Comparison of ENCODE assay signal across 10 mouse cellular contexts in genomic region chr14:56402311-56403071, GRCm38 (mm10). TPM values are rescaled to one million over a fixed set of nuclear protein-coding genes. Genes with fewer than 3 reads are reported as not detected.
DNase-seq lines count a peak whose midpoint lies in the region; ATAC-seq lines count a peak whose summit lies in the region.
"Had no signal": no experiment of that assay in that cellular context is flagged by ENCODE, and none has a peak within 500 bp of the region (broad histone marks: within the 10 kb centered on the region; RNA-seq: fewer than 3 reads in every experiment).

TSS of gene Rnf17 (plus strand) at chr14:56402581.

- H3K4me2 ChIP-seq in heart, embryonic 15.5 days: peak within 1 kb of the TSS; percentile 42
- H3K4me2 ChIP-seq in intestine, embryonic 16.5 days (ENCODE audit: low read depth, low read length): 0 out of 2 replicates have a peak within 1 kb of the TSS, but pooled peaks have one; percentile 25
- no peak within 1 kb of the TSS for H3K4me2 ChIP-seq in neural tube, embryonic 11.5 days (ENCODE audit: low read depth)

- H3K9ac ChIP-seq in heart, embryonic 15.5 days: no peak within 1 kb of the TSS
- H3K9ac ChIP-seq in intestine, embryonic 16.5 days (ENCODE audit: low read depth, low read length): no peak within 1 kb of the TSS
- no peak within 1 kb of the TSS for H3K9ac ChIP-seq in neural tube, embryonic 11.5 days (ENCODE audit: low read length)

- DNase-seq in heart, postnatal 36 days: no peak
- DNase-seq in brain, adult 2 months (ENCODE audit: low read depth, low spot score): peak; percentile 2
- peak; percentile 11 for DNase-seq in neural tube, embryonic 11.5 days (ENCODE audit: low spot score)
- DNase-seq in urinary bladder, postnatal 25 days (ENCODE audit: low spot score): no peak
- DNase-seq in thymus, adult 18-20 months: no peak
- DNase-seq in cerebellum, adult 9-11 months: no peak
- DNase-seq: right cerebral cortex, adult 18-20 months had no signal

- intact Hi-C loops in heart, postnatal 36 days (cut with DNase I): no loop called here

- H3K27me3 ChIP-seq in heart, embryonic 15.5 days: no peaks in the 10 kb centered on the region
- no peaks in the 10 kb centered on the region for H3K27me3 ChIP-seq in intestine, embryonic 16.5 days (replicated peaks; ENCODE audit: control insufficient read depth, insufficient read depth, low read length)
- H3K27me3 ChIP-seq in neural tube, embryonic 11.5 days (ENCODE audit: control insufficient read depth, insufficient read depth, low read length): no peaks in the 10 kb centered on the region

- no peak within 1 kb of the TSS for H3K27ac ChIP-seq in heart, embryonic 15.5 days
- H3K27ac ChIP-seq in intestine, embryonic 16.5 days (ENCODE audit: low read length): no peak within 1 kb of the TSS
- no peak within 1 kb of the TSS for H3K27ac ChIP-seq in neural tube, embryonic 11.5 days (ENCODE audit: low read depth, low read length)

- H3K4me1 ChIP-seq in heart, embryonic 15.5 days (replicated peaks): no peaks in the 10 kb centered on the region
- no peaks in the 10 kb centered on the region for H3K4me1 ChIP-seq in intestine, embryonic 16.5 days (ENCODE audit: control insufficient read depth, insufficient read depth, low read length)
- no peaks in the 10 kb centered on the region for H3K4me1 ChIP-seq in neural tube, embryonic 11.5 days (ENCODE audit: control insufficient read depth, insufficient read depth, low read length)

- no peaks in the 10 kb centered on the region for H3K9me3 ChIP-seq in heart, embryonic 15.5 days (replicated peaks)
- H3K9me3 ChIP-seq in intestine, embryonic 16.5 days (ENCODE audit: control insufficient read depth, low read length): no peaks in the 10 kb centered on the region
- H3K9me3 ChIP-seq in neural tube, embryonic 11.5 days (ENCODE audit: control insufficient read depth, low read length): no peaks in the 10 kb centered on the region

- no peak for ATAC-seq in heart, embryonic 15.5 days (replicated peaks; ENCODE audit: insufficient number of reproducible peaks, insufficient read depth, low FRiP score, low read depth)
- ATAC-seq in intestine, embryonic 16.5 days: no peak
- ATAC-seq in neural tube, embryonic 11.5 days (ENCODE audit: insufficient read depth, low FRiP score, low TSS enrichment): no peak

- H3K4me3 ChIP-seq in heart, embryonic 15.5 days: peak within 1 kb of the TSS; percentile 23
- no peak within 1 kb of the TSS for H3K4me3 ChIP-seq in intestine, embryonic 16.5 days (ENCODE audit: low read length)
- no peak within 1 kb of the TSS for H3K4me3 ChIP-seq in neural tube, embryonic 11.5 days (ENCODE audit: low read depth, low read length)

- WGBS in heart, embryonic 15.5 days: 59% methylated on average over 32 of the region's 34 CpGs
- 66% methylated on average over 33 of the region's 34 CpGs for WGBS in intestine, embryonic 16.5 days
- WGBS in neural tube, embryonic 11.5 days: 67% methylated on average over 34 of the region's 34 CpGs

- H3K36me3 ChIP-seq in heart, embryonic 15.5 days: no peaks in the 10 kb centered on the region
- H3K36me3 ChIP-seq in intestine, embryonic 16.5 days (ENCODE audit: control insufficient read depth, insufficient read depth, low read length): no peaks in the 10 kb centered on the region
- H3K36me3 ChIP-seq in neural tube, embryonic 11.5 days (ENCODE audit: control insufficient read depth, insufficient read depth, low read length): no peaks in the 10 kb centered on the region

RNA-seq across cellular contexts. Expression of gene Rnf17, which starts in this region (rescaled TPM):
- 1.8 and 2.1 TPM in 2 replicates for polyA plus RNA-seq in heart, embryonic 15.5 days (2015; fragmentation: Nextera tagmentation; extraction: Ambion mirVana)
- total RNA-seq in heart, postnatal 36 days (2021): under 1 TPM; 0.24 to 0.67 TPM
- 0.79 and 0.98 TPM in 2 replicates for polyA plus RNA-seq in intestine, embryonic 16.5 days (2015; fragmentation: Nextera tagmentation; extraction: Ambion mirVana)
- polyA plus RNA-seq in neural tube, embryonic 11.5 days (2014; fragmentation: Nextera tagmentation; extraction: Ambion mirVana): 1.3 and 1.5 TPM in 2 replicates
- polyA plus RNA-seq: large intestine, adult 2 months had no signal

Comparison
In these comparisons a context has a peak if more than half of its experiments do, and no peak if none do; other contexts are left out.
1. DNase-seq: peak in brain, adult 2 months (single experiment) and neural tube, embryonic 11.5 days (single experiment); none in heart, postnatal 36 days (0 of 2), urinary bladder, postnatal 25 days (single experiment), thymus, adult 18-20 months (0 of 2) and cerebellum, adult 9-11 months (single experiment).